Mouse (Mus musculus) B cell, adult (primary cell): Measurements from ENCODE around the gene Olfr464. TPM values are rescaled to one million over a fixed set of nuclear protein-coding genes. Genes with fewer than 3 reads are reported as not detected.

Source experiments
- total RNA-seq: library from RNA; stranded (reverse); gene quantifications from 4 replicates; pipeline ENCODE4 v1.2.4, GENCODE M21; 2023; ENCODE audit not compliant: inconsistent age

Olfr464 gene
- total RNA-seq: not detected in 4 replicates

GRCm38 (mm10) chr11:87920966-87921365 is at the start of gene Olfr464:
TSS of gene Olfr464 (minus strand) at chr11:87920967.

GRCm38 (mm10) chr11:87897287-87897686 is 23.5 kb downstream of the Olfr464 start, which contains the start of gene Olfr463:
TSS of gene Olfr463 (minus strand) at chr11:87897387.

GRCm38 (mm10) chr11:87892168-87892567 is 28.6 kb downstream of the Olfr464 start, which contains the start of gene Olfr462:
TSS of gene Olfr462 (minus strand) at chr11:87892268.

GRCm38 (mm10) chr11:87875436-87875835 is 45.3 kb downstream of the Olfr464 start, which contains the start of gene Epx:
TSS of gene Epx (minus strand) at chr11:87875536.

Other genes starting within 250 kb of the Olfr464 start
- 126 to 136 TPM (median 129 TPM) in 4 replicates for gene Supt4a, start 183.4 kb downstream of the Olfr464 start, total RNA-seq
- 11.4 to 15.4 TPM (median 12.7 TPM) in 4 replicates for gene Tspoap1, start 160.4 kb downstream of the Olfr464 start, total RNA-seq
- gene Mpo, start 127.4 kb downstream of the Olfr464 start, total RNA-seq: 0.26 to 1.4 TPM (median 0.44 TPM) in 4 replicates
- not detected in 4 replicates for gene Lpo, start 92.7 kb downstream of the Olfr464 start, total RNA-seq
- gene Mks1, start 67.8 kb downstream of the Olfr464 start, total RNA-seq: 15.7 to 17.9 TPM (median 16.7 TPM) in 4 replicates
- gene Epx, start 45.4 kb downstream of the Olfr464 start, total RNA-seq: 0.29 TPM in 1 of 4 replicates, not detected in the others
- not detected in 4 replicates for gene Olfr462, start 28.7 kb downstream of the Olfr464 start, total RNA-seq
- not detected in 4 replicates for gene Olfr463, start 23.6 kb downstream of the Olfr464 start, total RNA-seq
- gene Dynll2, start 66.6 kb upstream of the Olfr464 start, total RNA-seq: 11.6 to 12.9 TPM (median 12.7 TPM) in 4 replicates
- gene Srsf1, start 126.4 kb upstream of the Olfr464 start, total RNA-seq: 369 to 392 TPM (median 383 TPM) in 4 replicates
- gene Vezf1, start 147.3 kb upstream of the Olfr464 start, total RNA-seq: 63.2 to 75.5 TPM (median 69.9 TPM) in 4 replicates
- gene Cuedc1, start 177.1 kb upstream of the Olfr464 start, total RNA-seq: 6.3 to 9.9 TPM (median 7.8 TPM) in 4 replicates